Mouse (Mus musculus): ENCODE measurements around the gene Lyrm9.

Lyrm9 gene

DNA sequence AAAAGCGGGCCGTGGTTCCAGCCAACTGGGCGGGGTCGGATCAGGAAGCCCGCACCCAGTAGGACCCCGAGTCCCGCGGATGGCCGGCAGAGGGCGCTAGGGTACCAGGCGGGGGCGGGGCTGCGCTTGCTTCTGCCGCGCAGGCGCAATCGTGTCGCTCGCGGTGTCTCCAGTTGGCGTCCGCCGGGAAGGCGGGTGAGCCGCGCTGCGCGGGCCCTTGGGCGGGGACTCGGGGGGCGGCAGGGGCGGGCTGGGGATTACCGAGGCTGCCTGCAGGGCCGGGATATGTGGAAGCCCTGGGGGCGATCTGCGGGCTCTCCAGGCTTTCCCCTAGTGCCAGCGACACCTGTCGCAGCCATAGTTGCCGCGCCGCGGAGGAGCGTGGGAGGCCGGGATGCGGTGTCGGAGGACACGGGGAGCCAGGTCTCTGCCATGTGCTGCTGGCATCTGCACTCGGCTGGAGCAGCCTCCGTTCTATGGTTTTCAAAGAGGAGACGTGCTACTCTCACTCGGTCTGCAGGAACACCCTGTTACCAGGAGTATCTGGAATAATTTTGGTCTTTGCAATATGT lies at the start of gene Lyrm9:
Lyrm9 (plus strand) TSS at position 143 of the 572 bp plus-strand sequence.
- DNase-seq (ENCODE audit: low spot score): peak; percentile 83

DNA sequence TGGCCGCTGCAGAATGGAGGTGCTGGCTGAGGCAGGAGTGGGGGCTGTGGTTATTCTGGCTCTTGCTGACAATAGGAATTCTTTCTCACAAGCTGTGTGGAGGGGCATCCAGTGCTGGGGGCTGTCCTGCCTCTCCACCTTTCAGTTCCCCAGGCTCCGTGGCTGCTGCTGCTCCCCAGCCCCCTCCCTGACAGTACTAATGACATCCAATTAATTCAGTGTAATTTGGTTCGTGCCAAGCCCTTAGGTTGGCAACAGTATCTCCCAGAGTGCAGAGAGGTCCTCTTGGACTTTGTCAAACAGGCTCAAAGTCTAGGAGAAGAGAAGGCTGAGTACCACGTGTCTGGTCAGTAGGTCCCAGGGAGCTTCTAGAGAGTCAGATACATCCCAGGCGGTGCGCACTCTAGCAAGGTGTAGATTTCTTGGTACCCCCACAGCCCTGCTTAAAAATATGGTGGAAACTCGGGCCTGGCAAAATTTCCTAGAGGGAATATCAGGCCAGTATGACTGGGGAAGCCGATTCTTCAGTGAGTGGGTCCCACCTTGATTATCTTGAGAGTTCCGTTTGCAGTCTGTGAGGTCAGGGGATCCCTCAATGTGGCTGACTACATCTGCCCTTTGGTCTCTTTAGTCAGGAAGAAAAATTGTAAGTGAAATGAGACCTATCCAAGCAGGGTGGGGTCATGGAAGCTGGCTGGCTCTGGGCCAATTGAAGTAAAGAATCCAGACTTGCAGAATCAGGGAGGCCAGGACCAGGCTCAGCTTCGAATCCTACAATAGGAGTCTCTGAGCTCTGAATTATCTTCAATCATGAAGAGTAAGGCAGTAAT lies 48.3 kb upstream of the Lyrm9 start:
- no peak for DNase-seq (ENCODE audit: low spot score)

DNA sequence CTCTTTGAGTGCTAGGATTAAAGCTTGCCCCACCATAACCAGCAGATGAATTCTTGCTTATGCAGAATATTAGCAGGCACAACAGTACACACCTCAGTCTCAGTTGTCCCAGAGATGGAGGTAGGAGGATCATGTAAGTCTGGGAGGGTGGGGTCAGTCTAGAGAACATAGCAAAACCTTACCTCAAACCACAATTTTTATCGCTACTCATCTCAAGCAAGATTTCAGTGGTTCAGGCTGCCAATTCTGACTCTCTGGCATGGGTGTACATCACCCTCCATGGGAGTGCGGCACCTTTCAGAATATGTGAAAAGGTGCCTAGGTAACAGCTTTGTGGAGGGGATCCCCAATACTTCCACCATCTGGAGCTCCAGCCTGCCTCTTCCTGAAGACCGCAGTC lies 46.4 kb upstream of the Lyrm9 start:
- DNase-seq (ENCODE audit: low spot score): no peak

DNA sequence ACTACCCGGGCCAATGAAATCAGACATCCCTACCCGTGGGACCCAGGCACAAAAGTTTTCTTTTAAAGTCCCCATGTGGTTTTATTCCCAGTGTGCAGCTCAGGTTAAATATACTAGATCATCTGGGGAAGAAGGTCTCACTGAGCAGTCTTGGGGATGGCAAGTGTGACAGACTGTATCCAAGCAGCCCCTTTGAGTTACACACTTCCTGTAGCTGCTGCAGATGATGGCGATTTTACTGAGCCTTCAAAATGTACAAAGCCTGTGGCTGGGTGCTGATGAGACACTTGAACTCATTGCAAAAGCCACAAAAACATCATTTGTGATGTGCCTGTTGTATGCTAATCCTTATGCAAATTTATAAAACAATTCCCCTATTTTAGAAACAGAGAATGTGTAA lies 45.8 kb upstream of the Lyrm9 start:
- DNase-seq (ENCODE audit: low spot score): no peak

DNA sequence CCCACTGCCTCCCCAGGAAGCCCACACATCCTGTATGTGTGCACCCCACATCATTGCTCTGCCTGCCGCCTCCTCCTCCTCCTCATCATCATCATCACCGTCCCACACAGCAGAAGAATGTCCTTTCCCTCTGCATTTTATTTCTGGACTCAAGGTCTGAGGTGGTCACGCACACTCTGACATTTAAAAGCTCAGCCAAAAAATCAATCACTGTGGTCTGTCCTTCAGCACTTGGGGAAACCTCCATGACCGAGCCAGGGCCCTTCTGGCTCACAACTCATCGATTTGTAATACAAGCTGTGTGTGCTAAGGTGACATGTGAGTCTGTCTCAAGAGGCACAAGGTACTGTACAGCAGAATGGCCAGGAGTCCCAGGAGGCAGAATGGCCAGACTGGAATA lies 44.1 kb upstream of the Lyrm9 start:
- no peak for DNase-seq (ENCODE audit: low spot score)

DNA sequence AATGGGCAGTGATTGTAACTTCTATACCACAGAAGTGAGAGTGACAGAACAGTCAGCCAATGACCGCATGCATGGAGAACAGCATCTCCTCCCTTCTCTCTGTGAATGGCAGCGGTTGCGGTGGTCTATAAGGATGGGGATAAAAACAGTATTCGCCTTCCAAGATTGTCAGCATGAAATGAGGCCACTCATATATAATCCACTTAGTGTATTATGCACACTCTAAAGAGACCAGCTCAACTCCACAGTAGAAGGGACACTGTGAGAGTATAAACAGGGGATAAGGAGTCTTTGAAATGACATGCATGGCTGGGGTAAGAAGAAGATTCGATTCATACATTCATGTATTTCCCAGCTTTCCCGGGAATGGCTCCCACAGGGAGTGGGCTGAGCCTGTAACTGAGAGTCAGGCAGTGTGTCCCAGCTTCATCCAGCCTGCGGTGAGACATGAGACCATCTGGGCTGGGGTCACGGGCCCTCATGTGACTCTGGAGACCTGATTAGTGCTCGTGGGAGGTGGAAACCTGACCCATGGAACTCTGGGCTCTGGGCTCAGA lies 43.5 kb upstream of the Lyrm9 start:
- DNase-seq (ENCODE audit: low spot score): no peak

DNA sequence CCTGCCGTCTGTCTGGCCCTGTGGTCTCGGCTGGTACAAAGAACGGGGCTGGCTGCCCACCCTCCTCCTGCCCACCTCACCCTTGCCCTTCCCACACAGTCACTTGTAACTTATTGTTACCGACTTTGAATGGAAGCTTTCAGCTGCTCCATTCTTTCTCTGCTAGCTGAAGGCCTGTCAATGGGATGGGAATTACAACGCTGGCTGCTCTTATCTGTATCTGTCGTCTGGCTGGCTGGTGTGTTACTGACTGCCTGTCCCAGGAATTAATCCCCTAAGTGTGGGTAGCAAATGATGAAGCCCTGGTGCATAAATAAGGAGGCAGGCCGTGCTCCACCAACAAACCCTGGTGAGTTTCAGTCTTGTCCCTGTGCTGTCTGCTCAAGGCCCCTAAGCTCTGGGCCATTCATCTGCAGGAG lies 40.4 kb upstream of the Lyrm9 start:
- DNase-seq (ENCODE audit: low spot score): no peak

DNA sequence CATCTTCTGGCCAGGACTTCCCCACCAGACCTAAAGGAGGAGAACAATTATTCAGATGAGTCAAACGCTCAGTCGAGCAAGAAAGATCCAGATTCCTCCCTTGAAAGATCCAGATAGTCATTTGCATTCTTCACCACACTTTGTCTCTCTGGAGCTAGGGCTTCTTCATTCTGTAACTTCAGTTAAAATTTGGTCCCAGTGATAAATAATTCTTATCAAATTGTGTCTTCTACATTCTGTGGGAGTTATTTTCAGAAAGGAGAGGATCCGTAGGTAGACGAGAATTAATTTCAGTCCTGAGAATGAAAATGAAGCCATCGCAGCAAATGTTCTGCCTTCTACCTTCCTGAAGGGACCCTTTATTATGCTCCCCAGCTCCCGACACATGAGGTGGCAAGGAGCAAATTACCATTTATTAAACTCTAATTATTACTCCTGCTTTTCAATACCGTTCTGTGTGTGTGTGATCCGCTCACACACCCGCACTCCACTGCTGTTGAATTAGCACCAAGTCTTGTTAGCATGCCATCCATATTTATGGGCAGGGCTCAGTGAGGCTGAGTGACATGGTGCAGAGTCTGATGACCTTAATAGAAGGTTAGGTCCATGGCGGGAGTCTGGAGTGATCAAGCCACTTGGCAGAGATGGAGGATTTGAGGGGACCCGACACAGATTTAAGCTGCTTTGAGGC lies 36.9 kb upstream of the Lyrm9 start:
- no peak for DNase-seq (ENCODE audit: low spot score)

DNA sequence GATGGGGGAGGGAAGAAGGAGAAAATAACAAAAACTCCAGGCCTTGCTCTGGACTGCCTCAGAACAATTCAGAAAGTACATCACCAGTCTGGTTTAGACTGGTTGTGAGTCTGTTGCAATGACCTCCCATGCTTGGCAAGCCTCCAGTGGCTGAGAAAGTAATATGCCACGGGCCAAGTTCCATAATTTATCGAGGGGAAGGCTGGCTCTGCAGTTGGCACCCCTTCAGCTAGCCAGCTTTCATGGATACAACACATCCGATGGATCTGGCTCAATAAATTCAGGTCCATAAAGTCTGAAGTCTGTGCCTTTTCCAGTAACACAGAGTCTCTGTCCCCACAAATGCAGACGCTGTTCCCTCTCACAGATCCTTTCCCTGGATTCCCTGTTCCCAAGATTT lies 34.8 kb upstream of the Lyrm9 start:
- DNase-seq (ENCODE audit: low spot score): peak; percentile 98

DNA sequence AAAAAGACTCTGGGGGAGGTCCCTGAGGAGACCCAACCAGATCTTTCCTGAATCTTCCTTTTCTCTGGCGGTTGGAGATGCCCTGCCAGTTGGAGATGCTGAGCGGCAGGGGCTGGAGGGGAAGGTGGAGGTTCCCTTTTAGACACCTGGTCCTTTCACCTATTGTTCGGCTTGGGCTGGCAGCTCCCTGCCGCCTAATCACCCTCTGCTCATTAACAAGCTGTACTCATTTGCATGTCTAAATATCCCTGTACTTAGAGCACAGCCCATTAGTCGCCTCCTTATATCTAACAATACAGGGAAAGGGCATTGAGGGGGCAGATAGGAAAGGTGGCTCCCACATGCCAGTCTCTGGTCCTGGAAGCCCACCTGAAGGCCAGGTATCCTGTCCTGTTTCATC lies 34.3 kb upstream of the Lyrm9 start:
- DNase-seq (ENCODE audit: low spot score): no peak

DNA sequence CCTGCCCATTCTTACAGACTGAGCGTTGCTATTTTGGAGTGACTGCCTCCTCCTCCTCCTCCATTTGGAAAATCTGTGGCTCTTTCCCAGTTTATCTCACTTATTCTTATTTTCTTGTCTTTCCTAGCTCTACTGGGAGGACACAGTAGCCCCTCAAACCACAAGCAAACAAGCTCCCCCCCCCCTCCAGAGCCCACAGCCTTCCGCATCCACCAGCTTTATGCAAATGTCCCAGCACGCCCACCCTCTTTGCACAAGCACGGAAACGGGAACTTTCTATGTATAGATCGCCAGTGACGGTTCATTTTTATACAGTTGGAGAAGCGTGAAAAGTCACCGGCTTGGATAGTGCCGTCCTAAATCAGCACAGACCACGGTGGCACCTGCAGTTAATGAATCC lies 33.9 kb upstream of the Lyrm9 start:
- no peak for DNase-seq (ENCODE audit: low spot score)

DNA sequence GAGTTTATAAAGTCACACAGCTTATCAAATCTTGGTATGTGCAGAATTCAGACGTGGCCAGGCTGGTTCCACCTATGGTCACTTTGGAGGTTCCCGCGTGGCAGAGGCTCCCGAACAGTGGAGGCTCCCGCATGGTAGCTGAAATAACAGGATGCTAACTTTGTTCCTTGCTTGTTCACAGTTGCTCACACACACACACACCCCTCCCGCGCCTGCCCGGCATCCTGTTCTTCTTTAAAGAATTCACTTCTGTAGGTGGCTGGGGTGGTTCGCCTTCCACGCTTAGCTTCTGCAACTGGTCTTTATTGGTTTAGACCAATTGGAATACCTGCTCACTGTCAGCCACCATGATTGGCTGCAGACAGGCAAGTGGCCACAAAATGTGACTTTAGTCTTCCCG lies 33.3 kb upstream of the Lyrm9 start:
- no peak for DNase-seq (ENCODE audit: low spot score)

DNA sequence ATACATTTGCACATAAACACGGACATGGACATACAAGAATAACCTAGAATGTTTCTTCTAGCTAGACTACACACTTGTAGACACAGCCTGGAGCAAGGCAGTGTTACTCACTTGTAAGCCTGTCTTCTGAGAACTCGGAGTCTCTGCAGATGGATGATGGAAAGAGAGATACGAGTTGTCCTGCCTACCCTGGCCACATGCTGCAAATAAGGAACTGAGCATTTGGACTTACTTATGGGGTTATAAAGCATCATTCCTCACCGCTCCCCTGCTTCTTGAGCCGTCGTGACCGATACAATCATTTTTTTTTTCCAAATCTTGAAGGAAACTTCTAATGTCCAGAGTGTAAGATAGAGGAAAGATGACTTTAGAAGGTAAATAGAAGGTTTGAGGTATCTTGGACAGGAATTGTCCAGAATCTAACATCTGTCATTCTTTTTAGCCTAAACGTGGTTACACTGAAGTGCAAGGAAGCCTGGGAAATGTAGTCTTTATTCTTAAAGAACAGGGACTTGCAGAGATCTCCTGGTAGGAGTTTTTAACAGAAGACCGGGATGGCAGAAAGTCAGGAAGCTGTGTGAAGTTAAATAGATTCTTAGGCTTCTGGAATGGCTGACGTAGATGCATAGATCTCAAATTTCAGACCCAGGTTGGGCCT lies 30.2 kb upstream of the Lyrm9 start:
- no peak for DNase-seq (ENCODE audit: low spot score)

DNA sequence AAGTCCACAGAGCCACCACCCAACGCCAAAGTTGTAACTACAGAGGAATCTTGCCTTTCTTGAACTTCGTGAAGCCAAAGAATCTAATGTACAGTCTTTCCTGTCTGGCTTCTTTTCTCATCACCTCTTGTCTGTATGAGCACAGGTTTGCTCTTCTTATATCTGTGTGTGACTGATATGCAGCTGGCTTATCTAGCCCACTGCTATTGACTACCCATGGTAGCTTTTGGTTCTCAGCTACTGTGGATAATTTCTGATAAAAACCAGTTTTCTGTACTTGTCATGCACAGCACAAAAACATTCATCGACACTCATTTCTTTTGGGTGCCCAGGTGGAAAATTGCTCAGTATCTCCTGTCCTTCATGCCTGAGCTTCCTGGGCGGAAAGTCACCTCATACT lies 25.3 kb upstream of the Lyrm9 start:
- no peak for DNase-seq (ENCODE audit: low spot score)

DNA sequence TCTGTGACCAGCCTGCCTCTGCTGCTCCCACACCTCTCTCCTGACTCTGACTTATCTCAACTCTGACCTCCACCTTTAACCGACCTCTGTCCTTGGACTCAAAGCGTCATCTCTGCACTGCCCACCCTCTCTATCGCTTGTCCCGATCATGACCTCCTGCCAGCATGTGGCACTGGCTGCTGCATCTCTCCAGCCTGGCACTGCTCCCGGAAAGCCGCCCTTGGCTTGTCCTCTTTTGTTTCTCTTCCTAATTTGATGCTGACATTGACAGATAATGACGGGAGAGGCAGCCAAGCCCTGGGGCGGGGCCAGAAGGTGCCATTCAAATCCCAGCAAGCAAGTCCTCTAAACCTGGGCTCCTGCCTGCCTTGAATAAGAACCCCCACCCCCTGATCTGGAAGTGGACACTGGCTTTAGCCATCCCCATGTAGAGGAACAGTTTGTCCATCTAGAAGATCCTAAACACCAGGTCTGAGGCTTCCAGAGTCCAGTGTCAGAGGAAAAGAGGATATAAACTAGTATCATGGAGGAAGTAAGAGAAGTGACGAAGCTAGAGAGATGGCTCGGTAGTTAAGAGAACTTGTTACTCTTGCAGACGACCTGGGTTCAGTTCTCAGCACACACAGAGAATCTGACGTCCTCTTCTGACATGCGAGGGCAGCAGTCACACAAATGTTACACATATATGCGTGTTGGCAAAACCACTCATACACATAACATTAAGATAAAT lies 22.6 kb upstream of the Lyrm9 start:
- peak; percentile 84 for DNase-seq (ENCODE audit: low spot score)

DNA sequence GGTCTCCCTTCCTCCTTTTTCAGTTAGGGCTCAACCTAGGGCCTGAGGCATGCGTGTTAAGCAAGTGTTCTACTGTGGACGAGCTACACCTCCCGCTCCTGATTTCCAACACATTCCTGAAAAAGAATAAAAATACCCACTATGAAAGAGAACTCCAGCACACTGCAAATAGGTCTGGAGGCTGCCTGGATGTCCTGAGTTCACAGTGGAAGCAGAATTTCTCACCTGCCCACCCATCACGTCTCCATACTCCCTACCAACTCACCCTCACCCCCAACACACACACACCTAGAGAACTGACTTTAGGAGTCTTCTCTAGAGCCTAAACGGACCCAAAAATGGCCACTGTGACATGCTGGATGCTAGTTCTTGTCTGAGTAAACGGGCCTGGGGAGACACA lies 21.8 kb upstream of the Lyrm9 start:
- DNase-seq (ENCODE audit: low spot score): no peak

DNA sequence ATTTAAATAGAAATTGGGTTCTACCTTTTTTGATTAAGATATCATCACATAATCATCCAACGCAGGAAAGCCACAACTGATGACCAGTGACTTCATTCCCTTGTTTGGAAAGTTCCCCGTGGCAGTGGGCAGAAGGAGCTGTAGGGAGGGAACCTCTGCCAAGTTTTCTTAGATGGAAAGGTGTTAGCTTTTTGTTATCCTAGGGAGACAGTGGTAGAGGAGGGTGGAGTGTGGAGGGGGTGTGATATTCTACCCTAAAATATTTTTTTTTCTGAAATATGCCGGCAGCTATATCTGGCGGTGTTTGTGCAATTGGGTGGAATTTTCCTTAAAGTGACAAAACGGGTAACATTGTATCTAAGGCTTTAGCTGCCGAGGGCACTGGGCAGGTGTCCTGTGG lies 21.2 kb upstream of the Lyrm9 start:
- no peak for DNase-seq (ENCODE audit: low spot score)

DNA sequence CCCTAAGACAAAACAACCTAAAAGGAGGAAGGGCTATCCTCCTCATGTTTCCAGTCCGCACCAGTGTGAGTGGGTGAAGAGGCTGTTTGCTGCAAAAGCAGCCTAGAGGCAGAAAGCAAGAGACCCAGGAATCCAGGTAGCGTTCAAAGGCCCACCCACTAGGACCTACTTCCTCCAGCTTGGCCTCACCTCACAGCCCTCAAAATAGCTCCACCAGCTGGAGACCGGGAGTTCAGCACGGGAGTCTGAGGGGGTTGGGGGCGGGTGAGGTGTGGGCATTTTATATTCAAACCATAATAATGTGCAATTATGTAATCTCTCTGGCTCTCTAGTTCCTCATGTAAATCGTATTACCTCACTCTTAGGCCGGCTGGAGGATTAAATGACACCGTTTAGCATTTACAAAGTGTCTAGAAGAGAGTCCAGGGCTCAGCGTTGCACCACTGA lies 20.7 kb upstream of the Lyrm9 start:
- no peak for DNase-seq (ENCODE audit: low spot score)

DNA sequence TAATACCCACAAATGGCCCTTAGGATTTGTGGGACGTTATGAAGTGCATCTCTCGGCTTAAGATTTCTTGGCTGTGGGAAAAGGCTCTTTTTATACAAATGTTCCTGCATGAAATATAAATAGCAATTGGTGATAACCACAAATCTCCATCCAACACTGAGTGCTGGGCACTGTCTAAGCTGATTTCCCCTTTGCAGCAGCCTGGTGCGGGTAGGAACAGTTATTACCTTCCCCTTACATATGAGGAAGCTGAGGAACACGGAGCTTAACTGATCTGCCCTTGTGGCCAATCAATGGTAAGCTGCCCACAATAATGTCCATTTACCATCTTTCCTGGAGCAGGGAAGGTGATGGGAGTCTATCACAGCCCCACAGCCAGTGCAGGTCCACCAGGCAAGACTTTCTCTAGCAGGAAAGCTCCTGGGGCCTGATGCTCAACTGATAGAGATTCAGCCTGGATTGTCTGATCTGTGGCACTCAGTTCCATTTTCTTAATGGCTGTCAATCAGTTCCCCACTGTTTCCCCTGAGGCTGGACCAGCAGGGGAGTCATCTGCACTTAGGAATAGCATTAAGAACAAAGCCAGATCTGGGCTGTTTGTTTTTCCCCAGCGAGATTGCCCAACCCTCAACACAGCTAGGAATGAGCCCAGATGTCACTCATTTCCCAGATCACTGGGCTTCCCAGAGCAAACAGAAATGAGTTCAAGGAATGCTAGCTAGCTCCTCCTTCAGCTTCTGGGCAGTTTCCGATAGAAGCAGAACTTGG lies 18.9 kb upstream of the Lyrm9 start:
- DNase-seq (ENCODE audit: low spot score): peak; percentile 75

DNA sequence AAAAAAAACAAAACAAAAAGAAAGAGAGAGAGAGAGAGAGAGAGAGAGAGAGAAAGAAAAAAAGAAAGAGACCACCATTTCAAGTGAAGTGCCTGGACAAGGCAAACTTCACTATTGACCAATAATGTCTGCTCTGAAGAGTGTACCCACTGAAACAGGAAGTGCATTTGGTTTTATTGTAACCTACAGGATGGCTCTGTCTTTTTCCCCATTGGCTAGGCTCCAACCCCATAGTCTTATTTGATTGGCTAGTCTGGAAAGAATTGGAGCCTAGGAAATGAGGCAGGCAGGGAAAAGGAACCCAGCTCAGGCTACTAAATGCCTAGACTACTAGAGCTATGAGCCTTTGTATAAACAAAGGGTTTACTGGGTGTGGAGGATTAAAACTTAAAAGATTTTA lies 17.0 kb upstream of the Lyrm9 start:
- no peak for DNase-seq (ENCODE audit: low spot score)

DNA sequence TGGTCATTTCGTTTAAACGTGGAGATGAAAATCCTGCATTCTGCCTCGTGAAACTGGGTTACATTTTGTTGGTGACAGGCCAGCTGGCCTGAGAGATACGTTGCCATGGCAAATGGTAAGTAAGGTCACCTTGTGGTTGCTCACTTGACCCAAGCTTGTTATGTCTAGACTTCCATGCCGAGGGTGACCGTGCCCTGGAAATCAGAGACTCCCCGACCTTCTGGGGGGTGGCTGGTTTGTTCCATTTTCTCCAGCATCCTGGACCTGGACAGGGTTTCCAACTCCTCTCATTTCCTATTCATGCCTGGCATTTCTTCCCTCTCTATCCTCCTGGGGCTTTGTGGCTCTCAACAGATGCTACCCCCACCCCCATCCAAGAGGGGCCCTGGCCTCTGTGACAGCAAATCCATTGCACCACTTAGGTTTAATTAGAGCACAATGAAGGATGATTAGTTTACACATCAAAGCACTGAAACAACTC lies 11.9 kb upstream of the Lyrm9 start:
- no peak for DNase-seq (ENCODE audit: low spot score)

Data from adipocyte (in vitro differentiated cells).